Mouse (Mus musculus) stomach, embryonic 16.5 days (tissue): ENCODE results near the gene Robo1. TPM values are rescaled to one million over a fixed set of nuclear protein-coding genes. Genes with fewer than 3 reads are reported as not detected.

Experiments used
- ATAC-seq: fragments of 200-750 bp; cut with Nextera tagmentation; 2 replicates; pipeline ENCODE4 v1.8.0; 2017; ENCODE audit warnings: moderate number of reproducible peaks, moderate TSS enrichment; ENCODE audit not compliant: insufficient read depth, low FRiP score
- H3K27ac ChIP-seq: fragments of 300-500 bp; sonication (generic); 2 replicates; pipeline ENCODE4 v1.5.1; 2014; ENCODE audit warnings: low read length
- H3K27me3 ChIP-seq: fragments of 300-500 bp; sonication (generic); 2 replicates; pipeline ENCODE4 v1.6.1; 2014; ENCODE audit warnings: low read length, control low read depth, mixed read lengths; ENCODE audit not compliant: control insufficient read depth, insufficient read depth
- H3K36me3 ChIP-seq: fragments of 300-500 bp; sonication (generic); 2 replicates; pipeline ENCODE4 v1.6.1; 2014; ENCODE audit warnings: low read length; ENCODE audit not compliant: control insufficient read depth, insufficient read depth
- H3K4me1 ChIP-seq: fragments of 300-500 bp; sonication (generic); 2 replicates; pipeline ENCODE4 v1.6.1; 2014; ENCODE audit warnings: low read length, control low read depth, mixed read lengths; ENCODE audit not compliant: control insufficient read depth, insufficient read depth
- H3K4me2 ChIP-seq: fragments of 300-500 bp; sonication (generic); 2 replicates; pipeline ENCODE4 v1.6.1; 2014; ENCODE audit warnings: low read depth, low read length, mixed read lengths
- H3K4me3 ChIP-seq: fragments of 300-500 bp; sonication (generic); replicated peaks from 2 replicates; pipeline ENCODE4 v1.5.1; 2014; ENCODE audit warnings: mild to moderate bottlenecking, low read length
- H3K9ac ChIP-seq: fragments of 300-500 bp; sonication (generic); 2 replicates; pipeline ENCODE4 v1.6.1; 2014; ENCODE audit warnings: low read length
- H3K9me3 ChIP-seq: fragments of 300-500 bp; sonication (generic); replicated peaks from 2 replicates; pipeline ENCODE4 v1.6.1; 2016; ENCODE audit warnings: low read length, control low read depth; ENCODE audit not compliant: control insufficient read depth
- WGBS: fragments of 180-500 bp; shearing (Covaris S2); extraction: QIAGEN DNeasy Blood & Tissue Kit; methylation state at CpG from one replicate; pipeline ENCODE4 v1.1.7; 2014; 5-methylcytosine and 5-hydroxymethylcytosine counted together
- polyA plus RNA-seq: library from polyadenylated mRNA; unstranded; fragments of >200 nt; fragmentation: Nextera tagmentation; extraction: Ambion mirVana; gene quantifications from 2 replicates; pipeline ENCODE4 v1.2.1, GENCODE M21; 2015

Robo1 gene
- polyA plus RNA-seq, 1 experiment from 2014 or later, result 23.4 TPM

- Histone ChIP-seq H3K36me3 (no peaks in the 10 kb centered on the region), H3K4me1 (no peaks in the 10 kb centered on the region), H3K9me3 (no peaks in the 10 kb centered on the region), H3K27ac (no peak overlapping the region), H3K4me2 (no peak overlapping the region), H3K4me3 (no peak overlapping the region), H3K27me3 (no peaks in the 10 kb centered on the region), H3K9ac (no peak overlapping the region)
- WGBS, result 71% methylated on average over 5 of the region's 5 CpGs
- no peak for ATAC-seq
Observed at GRCm38 (mm10) chr16:72419328-72420066, 111.4 kb downstream of the Robo1 start.

GRCm38 (mm10) chr16:72422426-72422825 is 114.3 kb downstream of the Robo1 start:
- 62% methylated on average over 4 of the region's 4 CpGs for WGBS
- no peak for ATAC-seq
- H3K4me2 ChIP-seq, result no peak overlapping the region

GRCm38 (mm10) chr16:72434396-72434795 is 126.3 kb downstream of the Robo1 start:
- ATAC-seq, result no peak
- no peak overlapping the region for H3K9ac ChIP-seq
- no peak overlapping the region for H3K4me2 ChIP-seq
- H3K9me3 ChIP-seq, result no peaks in the 10 kb centered on the region
- no peak overlapping the region for H3K27ac ChIP-seq
- H3K4me3 ChIP-seq, result no peak overlapping the region
- no peaks in the 10 kb centered on the region for H3K27me3 ChIP-seq
- H3K36me3 ChIP-seq, result no peaks in the 10 kb centered on the region
- H3K4me1 ChIP-seq, result no peaks in the 10 kb centered on the region

More at GRCm38 (mm10) chr16:72422426-72422825, 114.3 kb downstream of the Robo1 start:
- Histone ChIP-seq H3K9me3 (no peaks in the 10 kb centered on the region), H3K36me3 (no peaks in the 10 kb centered on the region), H3K27me3 (no peaks in the 10 kb centered on the region), H3K27ac (no peak overlapping the region), H3K4me1 (no peaks in the 10 kb centered on the region), H3K9ac (no peak overlapping the region), H3K4me3 (no peak overlapping the region)

DNA sequence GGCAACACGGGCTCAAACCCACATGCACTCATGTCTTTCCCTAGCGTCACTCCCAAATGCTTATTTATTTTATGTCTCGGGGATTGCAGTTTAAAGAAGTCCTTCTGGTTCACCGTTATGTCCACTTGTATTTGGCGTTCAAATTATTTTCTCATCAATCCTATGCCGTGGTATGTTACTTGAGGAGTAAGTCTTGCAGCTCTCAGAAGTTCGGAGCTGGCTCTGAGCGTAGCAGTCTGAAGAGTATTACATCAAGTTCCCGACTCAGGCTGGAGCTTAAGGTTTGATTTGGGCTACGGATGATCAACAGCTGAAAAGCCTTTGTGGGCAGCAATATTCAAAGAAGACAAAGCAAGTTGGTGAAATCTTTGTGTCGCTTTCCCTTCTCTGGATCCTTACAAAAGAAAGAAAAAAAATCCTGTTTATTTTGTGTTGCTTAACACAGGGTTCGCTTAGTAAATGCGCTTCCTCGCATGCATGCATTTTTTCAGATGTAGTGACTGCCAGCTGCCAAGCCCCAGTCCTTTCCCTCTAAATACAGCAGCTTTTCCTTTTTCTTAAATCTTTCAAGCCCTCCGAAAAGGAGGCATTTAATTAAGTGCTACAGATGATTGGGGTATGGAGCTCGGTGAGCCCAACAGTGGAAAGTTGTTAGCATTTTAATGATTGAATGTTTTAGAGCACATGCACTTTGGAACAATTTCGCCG is 136.5 kb downstream of the Robo1 start:
- 50% methylated on average over 18 of the region's 18 CpGs for WGBS

DNA sequence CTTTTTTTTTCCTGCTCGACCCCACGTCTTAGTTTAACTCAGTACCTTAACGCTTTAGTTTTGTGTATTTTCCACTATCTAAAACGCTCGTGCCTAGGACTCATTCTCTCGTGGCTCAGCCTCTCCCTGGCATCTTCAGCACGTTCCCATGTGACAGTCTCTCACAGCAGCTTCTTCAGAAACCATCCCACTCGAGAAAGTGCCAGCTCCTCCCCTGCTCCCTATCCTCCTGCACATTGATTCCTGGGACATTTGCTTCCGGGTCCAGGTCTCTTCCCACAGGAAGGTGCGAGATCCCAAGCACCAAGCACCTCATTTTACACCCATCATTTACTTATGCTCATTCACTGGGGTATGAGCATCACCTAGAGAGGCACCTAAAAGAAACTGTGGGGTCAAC is 150.0 kb downstream of the Robo1 start:
- no peak for ATAC-seq
- Histone ChIP-seq H3K4me3 (no peak overlapping the region), H3K4me1 (no peaks in the 10 kb centered on the region), H3K9ac (no peak overlapping the region), H3K36me3 (no peaks in the 10 kb centered on the region), H3K27ac (no peak overlapping the region), H3K27me3 (no peaks in the 10 kb centered on the region), H3K4me2 (no peak overlapping the region), H3K9me3 (no peaks in the 10 kb centered on the region)
- WGBS, result 56% methylated on average over 10 of the region's 10 CpGs

More for the DNA sequence above, 136.5 kb downstream of the Robo1 start:
- Histone ChIP-seq H3K4me2 (peak overlapping the region; percentile 33), H3K4me1 (no peaks in the 10 kb centered on the region), H3K27me3 (no peaks in the 10 kb centered on the region), H3K9me3 (no peaks in the 10 kb centered on the region), H3K4me3 (peak overlapping the region; percentile 18), H3K27ac (no peak overlapping the region), H3K36me3 (no peaks in the 10 kb centered on the region), H3K9ac (no peak overlapping the region)
- no peak for ATAC-seq

DNA sequence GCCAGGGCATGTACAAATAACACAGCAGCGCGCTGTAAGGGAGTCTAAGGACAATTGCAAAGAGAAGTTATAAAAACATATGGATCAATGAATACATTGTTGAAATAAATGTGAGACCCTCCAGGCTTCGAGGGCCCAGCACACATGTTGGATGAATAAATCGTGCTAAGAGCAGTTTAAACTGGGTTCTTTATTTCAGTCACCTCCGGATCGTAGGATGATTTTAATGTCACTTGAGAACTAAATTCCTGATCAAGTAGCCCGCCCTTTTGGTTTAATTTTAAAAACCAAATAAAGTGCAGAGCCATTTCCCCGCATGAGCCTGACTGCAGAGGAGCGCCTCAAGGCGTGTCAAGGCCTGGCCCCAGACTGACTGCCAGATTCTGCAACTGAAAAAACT is 150.5 kb downstream of the Robo1 start:
- 49% methylated on average over 10 of the region's 10 CpGs for WGBS
- no peak overlapping the region for H3K9ac ChIP-seq
- H3K36me3 ChIP-seq, result no peaks in the 10 kb centered on the region
- H3K4me3 ChIP-seq, result no peak overlapping the region
- H3K27me3 ChIP-seq, result no peaks in the 10 kb centered on the region
- no peaks in the 10 kb centered on the region for H3K4me1 ChIP-seq
- no peak for ATAC-seq
- H3K27ac ChIP-seq, result no peak overlapping the region
- H3K9me3 ChIP-seq, result no peaks in the 10 kb centered on the region
- no peak overlapping the region for H3K4me2 ChIP-seq

DNA sequence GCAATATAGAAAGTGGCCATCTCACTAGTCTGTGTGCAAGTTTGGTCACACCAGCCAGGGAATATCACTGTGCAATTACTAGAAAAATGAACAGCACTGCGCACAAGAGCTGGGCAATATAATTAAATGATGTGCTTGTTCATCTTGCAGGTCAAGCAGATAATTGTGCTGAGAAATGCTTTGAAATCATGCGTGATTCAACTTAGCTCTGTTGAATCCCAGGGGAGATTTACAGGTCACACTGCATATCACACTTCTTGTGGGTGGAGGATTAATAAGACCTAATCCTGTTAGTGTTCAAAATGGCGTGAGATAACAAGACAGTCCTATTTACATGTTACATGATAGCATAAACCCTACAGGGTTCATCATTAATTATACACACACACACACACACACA is 157.6 kb downstream of the Robo1 start:
- no peak for ATAC-seq
- no peak overlapping the region for H3K4me3 ChIP-seq
- H3K4me2 ChIP-seq, result no peak overlapping the region
- no peak overlapping the region for H3K9ac ChIP-seq
- 78% methylated on average over 3 of the region's 3 CpGs for WGBS
- H3K27me3 ChIP-seq, result no peaks in the 10 kb centered on the region
- H3K27ac ChIP-seq, result no peak overlapping the region
- no peaks in the 10 kb centered on the region for H3K4me1 ChIP-seq
- H3K36me3 ChIP-seq, result no peaks in the 10 kb centered on the region
- H3K9me3 ChIP-seq, result no peaks in the 10 kb centered on the region

DNA sequence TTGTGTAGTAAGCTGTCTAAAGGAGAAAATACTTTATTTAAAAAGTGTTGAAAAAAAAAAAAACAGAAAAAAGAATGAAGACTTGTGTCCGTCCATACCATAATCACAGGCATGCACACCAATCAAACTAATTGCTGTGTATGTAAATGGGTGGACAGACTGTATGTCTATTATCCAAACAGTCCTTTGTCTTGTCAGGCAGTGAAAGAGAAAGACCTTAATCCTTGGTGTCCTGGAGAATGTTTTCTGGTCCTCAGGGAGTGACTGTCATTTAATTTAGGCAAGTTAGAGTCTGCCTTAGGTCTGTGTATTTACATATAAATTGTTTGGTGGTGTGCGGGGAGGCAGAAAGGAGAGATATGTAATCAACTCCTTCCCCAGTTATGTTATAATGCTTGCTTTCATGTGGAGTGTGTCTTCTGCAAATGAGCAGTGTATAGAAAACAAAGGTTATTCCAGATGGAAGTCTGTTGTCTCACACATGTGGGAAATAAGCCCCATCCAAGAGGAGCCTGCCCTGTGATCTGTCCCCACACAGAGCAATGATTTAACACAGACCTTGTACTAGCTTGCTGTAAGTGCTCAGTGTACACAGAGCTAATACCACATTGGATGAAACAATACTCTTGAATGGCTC is 162.0 kb downstream of the Robo1 start:
- 43% methylated on average over 2 of the region's 2 CpGs for WGBS
- no peak for ATAC-seq
- H3K27me3 ChIP-seq, result no peaks in the 10 kb centered on the region
- H3K36me3 ChIP-seq, result no peaks in the 10 kb centered on the region
- no peak overlapping the region for H3K4me3 ChIP-seq
- no peaks in the 10 kb centered on the region for H3K4me1 ChIP-seq
- H3K9ac ChIP-seq, result no peak overlapping the region
- no peaks in the 10 kb centered on the region for H3K9me3 ChIP-seq
- H3K4me2 ChIP-seq, result no peak overlapping the region
- H3K27ac ChIP-seq, result no peak overlapping the region

- Histone ChIP-seq H3K4me3 (no peak overlapping the region), H3K36me3 (no peaks in the 10 kb centered on the region), H3K4me1 (no peaks in the 10 kb centered on the region), H3K27me3 (no peaks in the 10 kb centered on the region), H3K9ac (no peak overlapping the region), H3K4me2 (no peak overlapping the region), H3K9me3 (no peaks in the 10 kb centered on the region), H3K27ac (no peak overlapping the region)
- 54% methylated on average over 6 of the region's 6 CpGs for WGBS
- no peak for ATAC-seq
Observed at GRCm38 (mm10) chr16:72510716-72511199, 202.7 kb downstream of the Robo1 start.
